Mouse (Mus musculus): ENCODE results near the gene Gm1123.

GRCm38 (mm10) chr9:99035575-99035974 is at the start of gene Gm1123:
- TF ChIP-seq POLR2A (IDR thresholded peaks at IDR 0.05; ENCODE audit: low read depth, low read length) = no peak
- no peak for TF ChIP-seq CTCF (IDR thresholded peaks at IDR 0.05; ENCODE audit: extremely low read depth, insufficient read length, insufficient replicate concordance, low read depth, low read length)
